Mouse (Mus musculus) gastrocnemius, adult 18-20 months (tissue): Measurements from ENCODE around the gene Omt2b. TPM values are rescaled to one million over a fixed set of nuclear protein-coding genes. Genes with fewer than 3 reads are reported as not detected.

Source experiments
- DNase-seq: peaks from one replicate; pipeline ENCODE4 v3.0.0; 2021; ENCODE audit warnings: low spot score
- total RNA-seq, 2 experiments: library from RNA; stranded (reverse); gene quantifications; 2 replicates each; pipeline ENCODE4 v1.2.3; 2021

The Omt2b gene
- total RNA-seq, 2 experiments from 2014 or later: not detected

DNA sequence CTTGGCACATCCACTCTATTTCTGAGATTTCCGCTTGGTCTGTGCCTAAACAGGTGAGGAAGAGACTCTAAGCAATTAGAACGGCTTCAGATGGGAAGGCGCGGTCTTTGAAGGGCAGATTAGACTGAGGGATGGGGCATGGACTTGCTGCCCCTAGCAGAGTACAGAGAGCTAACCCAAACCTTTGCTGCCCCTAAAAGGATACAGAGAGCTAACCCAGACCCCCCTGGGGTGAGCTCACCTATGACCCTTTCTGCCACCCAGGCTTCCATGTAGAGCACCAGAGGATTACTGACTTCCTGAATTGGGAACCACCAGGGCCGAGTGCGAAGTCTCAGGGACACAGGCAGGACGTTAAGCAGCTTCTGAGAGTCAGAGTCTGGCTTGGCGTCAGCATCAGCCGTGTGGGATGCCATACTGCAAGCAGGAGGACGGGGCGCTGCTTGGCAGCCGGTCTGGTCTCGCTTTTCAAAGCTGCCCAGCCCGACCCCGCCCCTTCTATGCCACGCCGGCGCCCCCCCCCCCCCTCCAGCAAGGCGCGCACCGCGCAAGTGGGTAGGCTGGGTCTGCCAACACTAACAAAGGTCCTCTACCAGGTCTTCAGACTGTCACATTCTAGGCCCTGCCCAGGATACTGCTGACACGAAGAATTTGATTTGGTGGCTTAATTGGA, 50.9 kb downstream of the Omt2b start, which contains the start of gene Ooep:
Gene Ooep (minus strand): TSS at position 613 of the 673 bp plus-strand sequence.
- DNase-seq: no peak

Other genes with a start within 250 kb of the Omt2b start
- gene Fbxo9, start 218.5 kb upstream of the Omt2b start, total RNA-seq: 10 to 100 TPM; 39.6 to 43.4 TPM
- gene Ick, start 218.4 kb upstream of the Omt2b start, total RNA-seq: 1 to 10 TPM; 4.3 to 4.7 TPM
- 10 to 100 TPM; 22.0 to 23.9 TPM for gene Gsta4, start 144.8 kb upstream of the Omt2b start, total RNA-seq
- gene Gsta1, start 96.9 kb upstream of the Omt2b start, total RNA-seq: not detected
- gene Gm3776, start 70.5 kb upstream of the Omt2b start, total RNA-seq: under 1 TPM in 1 of 2 experiments, not detected in 1; 0.32 TPM
- gene Gm10639, start 37.7 kb upstream of the Omt2b start, total RNA-seq: not detected
- gene Omt2a, start 12.8 kb upstream of the Omt2b start, total RNA-seq: not detected
- gene Gsta2, start 28.2 kb downstream of the Omt2b start, total RNA-seq: 1 to 10 TPM in 1 of 2 experiments, under 1 TPM in 1; 0.71 to 1.0 TPM
- not detected for gene Dppa5a, start 40.6 kb downstream of the Omt2b start, total RNA-seq
- not detected for gene Ooep, start 51.1 kb downstream of the Omt2b start, total RNA-seq
- not detected for gene Ddx43, start 68.2 kb downstream of the Omt2b start, total RNA-seq
- gene Cgas, start 115.6 kb downstream of the Omt2b start, total RNA-seq: under 1 TPM; 0.11 to 0.14 TPM
- gene Mto1, start 120.6 kb downstream of the Omt2b start, total RNA-seq: 10 to 100 TPM; 18.1 to 18.3 TPM
- not detected for gene Gm17324, start 121.2 kb downstream of the Omt2b start, total RNA-seq
- gene Eef1a1, start 161.6 kb downstream of the Omt2b start, total RNA-seq: 100 to 1,000 TPM; 424 to 467 TPM